Mouse (Mus musculus): ENCODE measurements around the gene Arap2. TPM values are rescaled to one million over a fixed set of nuclear protein-coding genes. Genes with fewer than 3 reads are reported as not detected.

The Arap2 gene
- 0.94 and 2.1 TPM in 2 replicates for polyA plus RNA-seq (2016; fragmentation: Nextera tagmentation; extraction: Ambion mirVana)

DNA sequence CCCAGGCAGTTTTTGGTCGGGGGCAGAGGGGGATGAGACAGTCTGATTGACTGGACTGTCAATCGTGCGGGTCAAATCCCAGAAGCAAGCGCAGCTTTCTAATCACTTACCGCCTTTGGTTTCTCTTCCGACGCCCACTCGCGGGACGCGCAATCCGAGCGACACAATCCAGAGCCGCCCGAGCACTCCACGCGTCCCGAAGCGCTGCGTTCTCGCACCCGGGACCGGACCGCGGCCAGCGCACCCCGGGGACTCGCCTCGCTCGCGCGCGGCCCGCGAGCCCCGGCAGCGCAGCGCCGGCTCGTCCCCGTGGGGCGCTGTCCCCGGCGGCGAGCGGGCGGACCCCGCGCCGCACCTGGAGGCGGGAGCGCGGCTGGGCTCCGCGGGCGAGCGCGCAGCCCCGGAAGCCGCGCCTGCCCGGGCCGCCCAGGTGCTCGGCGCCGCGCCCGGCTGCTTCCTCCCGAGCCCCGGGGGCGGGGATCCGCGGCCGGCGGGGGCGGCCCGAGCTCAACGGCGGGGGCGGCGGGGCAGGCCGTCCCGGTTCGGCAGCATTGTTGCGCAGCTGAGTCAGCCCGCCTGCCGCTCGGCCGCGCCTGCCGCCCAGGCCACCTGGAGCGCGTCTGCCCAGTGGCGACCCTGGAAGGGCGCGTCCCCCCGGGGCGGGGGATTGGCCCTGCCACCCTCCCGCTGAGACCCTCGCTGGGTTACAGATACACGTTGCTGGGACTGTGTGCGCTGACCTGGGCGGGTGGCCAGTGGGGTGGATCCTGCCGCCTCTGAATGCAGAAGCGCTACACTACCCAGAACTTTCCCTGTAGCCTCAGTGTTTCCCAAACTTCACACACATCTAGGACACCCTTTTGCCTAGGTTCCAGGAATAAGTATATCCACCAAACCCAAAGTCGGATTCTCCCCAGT, at the start of gene Arap2:
Gene Arap2 (minus strand): TSS at position 376 of the 918 bp plus-strand sequence.
- H3K9me3 ChIP-seq, result no peaks in the 10 kb centered on the region
- H3K4me3 ChIP-seq (replicated peaks), result peak within 1 kb of the TSS; percentile 70
- peak within 1 kb of the TSS; percentile 79 for H3K4me2 ChIP-seq
- H3K27ac ChIP-seq, result no peak within 1 kb of the TSS
- ATAC-seq (ENCODE audit: low FRiP score), result peak; percentile 90
- H3K27me3 ChIP-seq, result peaks cover 3% of the 10 kb centered on the region; the same call in 1 of the 2 replicates
- peaks cover 3% of the 10 kb centered on the region; the same call in 1 of the 2 replicates for H3K4me1 ChIP-seq
- no peaks in the 10 kb centered on the region for H3K36me3 ChIP-seq (replicated peaks)
- peak within 1 kb of the TSS; percentile 70 for H3K9ac ChIP-seq
- WGBS, result under 1% methylated on average over 66 of the region's 106 CpGs

DNA sequence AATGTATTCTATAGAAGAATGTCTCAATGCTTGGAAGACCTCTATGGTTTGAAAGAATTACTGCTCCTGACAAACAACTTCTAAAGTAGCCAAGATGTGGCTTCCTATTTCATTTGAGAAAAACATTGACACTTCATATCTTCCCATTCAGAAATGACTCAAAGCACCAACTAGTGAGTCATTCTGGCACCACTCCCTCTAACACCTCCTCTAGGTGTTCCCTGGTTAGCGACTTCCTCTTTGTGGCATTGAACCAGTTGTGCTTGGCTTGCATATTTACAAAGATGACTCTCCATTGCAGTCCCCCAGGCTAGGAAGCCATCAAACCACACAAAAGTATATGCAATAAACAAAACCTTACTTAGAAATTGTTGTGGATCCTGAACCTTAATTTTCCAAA, 49.8 kb upstream of the Arap2 start:
- H3K36me3 ChIP-seq (replicated peaks), result no peaks in the 10 kb centered on the region
- 87% methylated on average over 1 of the region's 1 CpGs for WGBS
- no peak overlapping the region for H3K4me3 ChIP-seq (replicated peaks)
- no peak overlapping the region for H3K27ac ChIP-seq
- no peak for ATAC-seq (ENCODE audit: low FRiP score)
- no peaks in the 10 kb centered on the region for H3K9me3 ChIP-seq
- no peaks in the 10 kb centered on the region for H3K4me1 ChIP-seq
- no peak overlapping the region for H3K4me2 ChIP-seq
- H3K27me3 ChIP-seq, result no peaks in the 10 kb centered on the region
- H3K9ac ChIP-seq, result no peak overlapping the region

DNA sequence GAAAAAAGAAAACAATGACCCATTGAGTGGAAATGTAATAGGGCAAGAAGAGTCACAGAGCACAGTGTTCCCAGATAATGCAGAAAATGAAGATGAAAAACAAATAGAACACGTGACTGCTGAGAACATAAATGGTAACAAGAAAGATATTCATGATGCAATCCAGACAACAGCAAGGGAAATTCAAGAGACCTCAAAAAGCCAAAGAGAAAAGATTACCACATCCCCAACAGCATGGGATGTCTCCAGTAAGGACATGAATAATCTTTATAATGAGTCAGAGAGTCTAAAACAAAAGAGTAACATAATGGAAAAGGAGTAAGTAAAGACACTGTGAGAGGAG, 48.1 kb upstream of the Arap2 start:
- 59% methylated on average over 1 of the region's 1 CpGs for WGBS
- ATAC-seq (ENCODE audit: low FRiP score), result no peak
- H3K4me3 ChIP-seq (replicated peaks), result no peak overlapping the region

DNA sequence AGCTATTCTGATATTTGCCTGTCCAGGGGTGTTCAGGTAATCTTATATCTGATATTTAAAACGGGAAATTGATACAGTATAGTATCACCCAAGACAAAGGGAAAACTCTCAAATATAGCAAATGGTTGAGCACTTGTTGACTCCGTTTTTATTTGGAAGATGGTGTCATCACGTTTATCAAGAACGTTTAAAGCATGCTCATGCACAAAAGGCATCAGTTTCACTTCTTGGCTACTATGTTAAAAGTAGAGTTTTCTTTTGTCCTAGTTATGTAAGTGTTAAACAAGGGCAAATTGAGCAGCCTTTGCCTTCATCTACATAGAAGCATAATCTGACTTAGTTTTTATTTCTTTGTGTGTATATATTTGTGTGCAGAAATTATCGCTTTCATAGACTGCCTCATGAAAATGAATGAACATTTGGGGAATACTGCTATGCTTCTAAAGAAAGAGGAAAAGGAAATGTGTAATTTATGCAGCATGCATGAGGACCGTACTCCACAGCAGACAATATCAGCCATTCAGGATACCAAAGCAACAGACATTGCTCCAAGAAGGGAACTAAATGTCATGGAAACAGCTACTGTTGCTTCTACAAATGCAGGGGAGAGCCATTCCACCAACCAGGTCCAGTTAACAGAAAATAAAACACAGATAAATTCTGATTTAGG, 47.6 kb upstream of the Arap2 start, which contains the start of gene Dthd1:
Gene Dthd1 (plus strand): TSS at position 422 of the 670 bp plus-strand sequence.
- no peaks in the 10 kb centered on the region for H3K4me1 ChIP-seq
- H3K4me2 ChIP-seq, result no peak within 1 kb of the TSS
- H3K27me3 ChIP-seq, result no peaks in the 10 kb centered on the region
- WGBS, result 81% methylated on average over 6 of the region's 6 CpGs
- no peak within 1 kb of the TSS for H3K27ac ChIP-seq
- no peak within 1 kb of the TSS for H3K9ac ChIP-seq
- H3K4me3 ChIP-seq (replicated peaks), result no peak within 1 kb of the TSS
- no peak for ATAC-seq (ENCODE audit: low FRiP score)
- H3K36me3 ChIP-seq (replicated peaks), result no peaks in the 10 kb centered on the region
- H3K9me3 ChIP-seq, result 0 out of 2 replicates have a peak, but pooled peaks cover 2% of the 10 kb centered on the region

More for the DNA sequence above, 48.1 kb upstream of the Arap2 start:
- H3K27ac ChIP-seq, result no peak overlapping the region
- no peak overlapping the region for H3K9ac ChIP-seq
- no peaks in the 10 kb centered on the region for H3K27me3 ChIP-seq
- H3K4me2 ChIP-seq, result no peak overlapping the region
- H3K36me3 ChIP-seq (replicated peaks), result no peaks in the 10 kb centered on the region
- H3K9me3 ChIP-seq, result no peaks in the 10 kb centered on the region
- no peaks in the 10 kb centered on the region for H3K4me1 ChIP-seq

DNA sequence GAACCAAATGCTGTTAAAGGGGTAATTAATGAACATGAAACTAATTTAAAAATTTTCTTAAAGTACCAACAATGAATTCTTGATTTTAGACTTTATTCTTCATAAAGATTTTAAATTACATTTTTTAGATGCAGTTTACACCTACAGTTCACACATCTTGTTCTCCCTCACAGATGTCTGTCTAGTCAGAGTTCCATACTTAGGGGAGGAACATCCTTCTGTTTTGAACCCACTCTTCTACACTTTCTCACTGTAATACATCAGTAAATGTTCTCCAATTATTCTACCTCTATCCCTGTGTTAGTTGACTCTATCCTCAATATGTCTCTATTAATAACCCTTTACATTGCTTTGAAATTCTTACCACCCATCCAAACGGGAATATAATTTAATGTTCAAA, 26.8 kb upstream of the Arap2 start:
- Histone ChIP-seq H3K27ac (no peak overlapping the region), H3K9me3 (no peaks in the 10 kb centered on the region), H3K4me2 (no peak overlapping the region), H3K36me3 (replicated peaks) (no peaks in the 10 kb centered on the region), H3K27me3 (no peaks in the 10 kb centered on the region), H3K4me3 (replicated peaks) (no peak overlapping the region), H3K4me1 (no peaks in the 10 kb centered on the region), H3K9ac (no peak overlapping the region)
- no peak for ATAC-seq (ENCODE audit: low FRiP score)
- WGBS, result 93% methylated on average over 1 of the region's 1 CpGs

DNA sequence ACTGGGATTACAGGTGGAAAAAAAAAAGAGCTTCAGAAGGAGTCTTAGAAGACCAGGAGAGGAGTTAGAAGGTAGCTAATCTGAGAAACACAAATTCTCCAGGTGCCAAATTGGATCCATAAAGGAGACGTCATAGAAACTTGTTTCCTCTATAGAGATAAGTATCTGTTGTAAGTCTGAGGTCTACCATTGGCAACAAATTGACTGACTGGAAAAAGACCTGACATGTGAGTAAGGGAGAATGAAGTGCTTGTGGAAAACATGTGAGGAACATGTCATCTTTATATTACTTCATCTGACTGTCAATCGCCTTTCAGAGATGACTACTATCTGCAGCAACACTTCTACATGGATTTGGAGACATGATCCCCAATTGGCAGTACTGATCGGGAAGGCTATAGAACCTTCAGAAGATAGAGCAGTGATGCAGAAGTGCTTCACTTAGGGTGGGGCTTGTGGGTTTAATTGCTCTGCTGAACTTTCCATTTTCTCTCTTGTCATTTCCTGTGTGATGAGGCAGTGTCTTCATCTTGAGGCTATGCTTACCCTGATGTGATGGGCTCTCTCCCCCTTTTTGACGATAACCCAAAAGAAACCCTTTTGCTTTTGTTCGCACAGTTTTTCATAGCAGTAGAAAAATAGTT, 25.1 kb upstream of the Arap2 start:
- ATAC-seq (ENCODE audit: low FRiP score), result no peak
- H3K4me3 ChIP-seq (replicated peaks), result no peak overlapping the region
- 91% methylated on average over 5 of the region's 5 CpGs for WGBS

DNA sequence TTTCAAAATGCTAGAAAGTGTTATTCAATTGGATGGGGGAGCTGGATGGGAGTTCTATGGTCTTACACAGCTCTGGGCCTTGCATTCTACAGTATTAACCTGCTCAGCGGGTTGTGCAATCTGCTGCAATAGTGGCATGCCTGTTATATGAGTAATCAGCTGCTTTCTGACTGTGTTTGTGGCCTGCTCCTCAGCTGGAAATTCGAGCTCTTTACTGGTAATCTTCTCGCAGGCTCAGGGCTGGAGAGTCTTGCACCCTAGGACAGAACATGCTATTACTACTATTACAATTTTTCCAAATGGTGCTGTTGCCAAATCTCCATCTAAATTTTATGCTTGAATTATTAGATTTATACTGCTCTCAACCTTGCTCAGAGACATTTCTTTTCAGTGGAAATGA, 20.9 kb upstream of the Arap2 start:
- ATAC-seq (ENCODE audit: low FRiP score), result no peak
- Histone ChIP-seq H3K4me3 (replicated peaks) (no peak overlapping the region), H3K36me3 (replicated peaks) (no peaks in the 10 kb centered on the region)

More for the DNA sequence above, 25.1 kb upstream of the Arap2 start:
- Histone ChIP-seq H3K4me1 (no peaks in the 10 kb centered on the region), H3K9me3 (no peaks in the 10 kb centered on the region), H3K27me3 (no peaks in the 10 kb centered on the region), H3K4me2 (no peak overlapping the region), H3K27ac (no peak overlapping the region), H3K36me3 (replicated peaks) (no peaks in the 10 kb centered on the region), H3K9ac (no peak overlapping the region)

DNA sequence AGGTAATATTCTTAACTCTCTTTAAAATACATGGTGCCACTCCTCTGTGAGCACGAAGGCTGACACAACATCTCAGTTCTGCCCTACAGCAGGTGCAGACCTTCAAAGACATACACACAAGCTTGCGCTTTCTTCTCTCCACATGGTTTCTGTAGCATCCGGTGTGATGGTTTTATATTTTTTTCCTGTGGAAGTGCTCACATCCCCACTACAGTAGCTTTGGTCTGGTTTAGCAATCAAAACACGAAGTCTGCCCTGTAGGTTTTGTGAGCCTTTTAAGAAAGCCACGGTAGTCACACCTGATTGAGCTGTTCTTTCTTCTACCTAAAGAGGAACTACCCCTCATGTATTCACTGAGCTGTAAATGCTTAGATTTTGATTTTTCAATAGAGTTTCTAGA, 12.7 kb upstream of the Arap2 start:
- WGBS, result 79% methylated on average over 5 of the region's 5 CpGs
- ATAC-seq (ENCODE audit: low FRiP score), result no peak
- Histone ChIP-seq H3K9ac (no peak overlapping the region), H3K4me2 (no peak overlapping the region), H3K9me3 (no peaks in the 10 kb centered on the region), H3K36me3 (replicated peaks) (no peaks in the 10 kb centered on the region), H3K4me3 (replicated peaks) (no peak overlapping the region), H3K4me1 (no peaks in the 10 kb centered on the region), H3K27me3 (no peaks in the 10 kb centered on the region), H3K27ac (no peak overlapping the region)

More for the DNA sequence above, 20.9 kb upstream of the Arap2 start:
- Histone ChIP-seq H3K4me1 (no peaks in the 10 kb centered on the region), H3K9me3 (no peaks in the 10 kb centered on the region), H3K27ac (no peak overlapping the region), H3K27me3 (no peaks in the 10 kb centered on the region), H3K9ac (no peak overlapping the region), H3K4me2 (no peak overlapping the region)
- 80% methylated on average over 3 of the region's 3 CpGs for WGBS

DNA sequence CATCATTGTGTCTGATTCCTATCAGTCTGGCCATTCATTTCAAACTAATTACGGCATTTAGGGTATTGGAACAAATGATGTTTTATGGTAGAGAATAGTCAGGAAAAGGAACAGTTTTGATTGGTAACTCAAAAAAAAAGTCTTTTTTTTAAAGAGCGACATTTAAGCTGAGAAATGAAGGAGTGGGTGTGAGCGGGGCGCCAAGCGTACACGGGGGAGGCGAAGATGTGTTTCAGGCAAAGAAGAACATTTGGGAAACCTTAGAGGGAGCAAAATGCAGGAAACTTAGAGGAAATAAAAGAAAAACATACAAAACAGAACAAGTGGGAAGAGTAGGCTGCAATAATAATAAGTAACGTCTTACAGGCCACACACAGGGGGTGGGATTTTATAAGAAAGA, 11.8 kb upstream of the Arap2 start:
- Histone ChIP-seq H3K27me3 (no peaks in the 10 kb centered on the region), H3K27ac (no peak overlapping the region), H3K4me2 (no peak overlapping the region), H3K4me1 (no peaks in the 10 kb centered on the region), H3K4me3 (replicated peaks) (no peak overlapping the region), H3K9ac (no peak overlapping the region), H3K36me3 (replicated peaks) (no peaks in the 10 kb centered on the region), H3K9me3 (no peaks in the 10 kb centered on the region)
- WGBS, result 89% methylated on average over 8 of the region's 8 CpGs
- no peak for ATAC-seq (ENCODE audit: low FRiP score)

DNA sequence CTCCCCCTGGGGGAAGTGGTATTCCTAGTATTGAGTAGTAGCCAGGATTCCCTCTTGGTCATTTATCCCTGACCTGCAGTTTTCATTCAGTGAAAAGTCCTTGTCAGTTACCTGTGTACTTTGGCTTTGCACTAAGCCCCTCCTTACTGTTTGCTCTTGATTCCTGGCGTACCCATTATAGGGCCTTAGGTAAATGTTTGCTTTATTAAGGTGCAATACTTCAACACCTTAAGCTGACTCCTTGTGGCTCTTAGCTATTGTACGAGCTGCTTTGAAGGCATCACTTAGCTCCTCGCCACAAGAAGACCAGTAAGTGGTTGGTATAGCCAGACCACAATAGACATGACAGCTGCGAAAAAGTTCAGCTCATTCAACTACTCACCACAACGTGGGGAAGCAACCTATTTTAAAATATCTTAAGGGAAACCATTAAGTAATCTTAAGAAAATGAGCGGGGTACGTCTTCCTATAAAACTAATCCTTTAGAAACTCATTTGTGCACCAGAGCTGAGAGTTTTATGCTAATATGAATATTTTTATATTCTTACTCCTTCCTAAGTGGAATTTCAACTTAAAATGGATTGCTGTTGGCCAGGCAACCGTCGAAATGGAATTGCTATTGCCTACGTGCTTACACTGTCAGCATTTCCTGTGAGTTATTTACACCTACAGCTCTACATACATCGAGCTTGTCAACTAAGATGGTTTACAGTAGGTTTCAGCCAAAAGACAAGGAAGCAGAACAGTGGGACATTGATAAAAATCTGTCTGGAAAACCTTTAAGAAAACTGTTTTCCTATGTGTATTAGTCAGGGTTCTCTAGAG, 6.0 kb upstream of the Arap2 start:
- no peaks in the 10 kb centered on the region for H3K4me1 ChIP-seq
- H3K9ac ChIP-seq, result no peak overlapping the region
- ATAC-seq (ENCODE audit: low FRiP score), result no peak
- H3K4me3 ChIP-seq (replicated peaks), result no peak overlapping the region
- no peak overlapping the region for H3K27ac ChIP-seq
- no peaks in the 10 kb centered on the region for H3K9me3 ChIP-seq
- H3K27me3 ChIP-seq, result no peaks in the 10 kb centered on the region
- WGBS, result 88% methylated on average over 11 of the region's 11 CpGs
- H3K4me2 ChIP-seq, result no peak overlapping the region
- no peaks in the 10 kb centered on the region for H3K36me3 ChIP-seq (replicated peaks)

DNA sequence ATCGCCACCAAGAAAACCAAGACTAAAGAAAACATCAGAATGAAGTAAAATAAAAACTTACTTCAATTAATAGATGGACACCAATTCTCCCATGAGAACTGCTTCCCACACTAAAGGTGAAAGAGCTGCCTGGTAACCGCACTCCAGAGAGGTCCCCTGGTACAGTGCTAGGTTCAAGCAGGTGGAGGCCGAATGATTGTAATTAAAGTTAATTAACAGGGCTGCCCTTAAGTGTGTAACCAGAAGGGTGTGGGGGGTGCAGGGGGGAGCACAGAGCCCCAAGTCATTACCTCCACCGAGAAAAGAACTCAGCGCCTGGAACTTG, 538 bp downstream of the Arap2 start:
- peak overlapping the region; percentile 70 for H3K4me3 ChIP-seq (replicated peaks)
- no peaks in the 10 kb centered on the region for H3K36me3 ChIP-seq (replicated peaks)
- H3K9me3 ChIP-seq, result no peaks in the 10 kb centered on the region
- peak overlapping the region; percentile 79 for H3K4me2 ChIP-seq
- no peak overlapping the region for H3K27ac ChIP-seq
- peak overlapping the region; percentile 70 for H3K9ac ChIP-seq
- ATAC-seq (ENCODE audit: low FRiP score), result peak; percentile 65
- H3K4me1 ChIP-seq, result peaks cover 3% of the 10 kb centered on the region; the same call in 1 of the 2 replicates
- 18% methylated on average over 5 of the region's 5 CpGs for WGBS
- H3K27me3 ChIP-seq, result peaks cover 3% of the 10 kb centered on the region; the same call in 1 of the 2 replicates
